Mouse (Mus musculus) liver, embryonic 12.5 days (tissue): Measurements from ENCODE around the gene Cldn8. TPM values are rescaled to one million over a fixed set of nuclear protein-coding genes. Genes with fewer than 3 reads are reported as not detected.

Source experiments
- ATAC-seq: fragments of 200-750 bp; cut with Nextera tagmentation; 2 replicates; pipeline ENCODE4 v1.8.0; 2017; ENCODE audit warnings: moderate number of reproducible peaks, mild to moderate bottlenecking, moderate library complexity
- H3K27ac ChIP-seq: fragments of 300-500 bp; sonication (generic); 2 replicates; pipeline ENCODE4 v1.5.1; 2016; ENCODE audit warnings: mild to moderate bottlenecking
- H3K27me3 ChIP-seq: fragments of 300-500 bp; sonication (generic); replicated peaks from 2 replicates; pipeline ENCODE4 v1.6.1; 2016; ENCODE audit warnings: mild to moderate bottlenecking, moderate library complexity
- H3K36me3 ChIP-seq: fragments of 300-500 bp; sonication (generic); 2 replicates; pipeline ENCODE4 v1.6.1; 2016; ENCODE audit warnings: mild to moderate bottlenecking, moderate library complexity
- H3K4me1 ChIP-seq: fragments of 300-500 bp; sonication (generic); 2 replicates; pipeline ENCODE4 v1.6.1; 2016
- H3K4me2 ChIP-seq: fragments of 300-500 bp; sonication (generic); 2 replicates; pipeline ENCODE4 v1.6.1; 2016; ENCODE audit warnings: mild to moderate bottlenecking, moderate library complexity
- H3K4me3 ChIP-seq: fragments of 300-500 bp; sonication (generic); 2 replicates; pipeline ENCODE4 v1.5.1; 2016; ENCODE audit warnings: mild to moderate bottlenecking, moderate library complexity
- H3K9ac ChIP-seq: fragments of 300-500 bp; sonication (generic); 2 replicates; pipeline ENCODE4 v1.6.1; 2016; ENCODE audit warnings: mild to moderate bottlenecking, moderate library complexity
- H3K9me3 ChIP-seq: fragments of 300-500 bp; sonication (generic); replicated peaks from 2 replicates; pipeline ENCODE4 v1.6.1; 2016; ENCODE audit warnings: mild to moderate bottlenecking, moderate library complexity
- WGBS: fragments of 180-500 bp; shearing (Covaris S2); methylation state at CpG from one replicate; pipeline ENCODE4 v1.1.7; 2016; ENCODE audit not compliant: insufficient replicate concordance; 5-methylcytosine and 5-hydroxymethylcytosine counted together
- polyA plus RNA-seq: library from polyadenylated mRNA; unstranded; fragments of >200 nt; fragmentation: Nextera tagmentation; extraction: Ambion mirVana; gene quantifications from 2 replicates; pipeline ENCODE4 v1.2.1, GENCODE M21; 2016

Cldn8 gene
- polyA plus RNA-seq, 1 experiment from 2014 or later: not detected

- Histone ChIP-seq H3K4me3 (no peak overlapping the region), H3K9me3 (no peaks in the 10 kb centered on the region), H3K27me3 (no peaks in the 10 kb centered on the region), H3K27ac (no peak overlapping the region), H3K4me1 (no peaks in the 10 kb centered on the region), H3K4me2 (no peak overlapping the region), H3K9ac (no peak overlapping the region), H3K36me3 (no peaks in the 10 kb centered on the region)
- WGBS: 81% methylated on average over 3 of the region's 3 CpGs
- no peak for ATAC-seq
Observed at GRCm38 (mm10) chr16:88569732-88570131, 6.7 kb upstream of the Cldn8 start.

DNA sequence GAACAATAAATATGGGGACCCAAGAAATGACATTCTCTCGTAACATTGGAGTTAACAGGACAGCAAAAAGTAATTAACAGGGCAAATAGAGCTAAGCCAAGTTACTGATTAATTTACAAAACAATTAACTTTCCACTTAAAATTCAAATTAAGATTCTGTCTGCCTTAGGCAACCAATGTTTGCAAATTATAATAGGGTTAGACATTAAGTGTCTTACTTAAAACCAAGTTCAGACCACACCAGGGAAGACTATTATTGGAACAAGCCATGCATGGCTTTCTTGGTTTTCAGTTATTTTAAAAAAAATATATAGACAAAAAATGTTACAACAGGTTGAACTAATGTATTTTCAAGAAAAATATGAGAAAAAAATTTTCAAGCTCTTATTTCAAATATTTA, 6.1 kb upstream of the Cldn8 start:
- H3K4me1 ChIP-seq: no peaks in the 10 kb centered on the region
- H3K36me3 ChIP-seq: no peaks in the 10 kb centered on the region
- H3K4me2 ChIP-seq: no peak overlapping the region
- no peak overlapping the region for H3K4me3 ChIP-seq
- 76% methylated on average over 1 of the region's 1 CpGs for WGBS
- H3K27ac ChIP-seq: no peak overlapping the region
- H3K9me3 ChIP-seq: no peaks in the 10 kb centered on the region
- no peak for ATAC-seq
- H3K9ac ChIP-seq: no peak overlapping the region
- H3K27me3 ChIP-seq: no peaks in the 10 kb centered on the region

DNA sequence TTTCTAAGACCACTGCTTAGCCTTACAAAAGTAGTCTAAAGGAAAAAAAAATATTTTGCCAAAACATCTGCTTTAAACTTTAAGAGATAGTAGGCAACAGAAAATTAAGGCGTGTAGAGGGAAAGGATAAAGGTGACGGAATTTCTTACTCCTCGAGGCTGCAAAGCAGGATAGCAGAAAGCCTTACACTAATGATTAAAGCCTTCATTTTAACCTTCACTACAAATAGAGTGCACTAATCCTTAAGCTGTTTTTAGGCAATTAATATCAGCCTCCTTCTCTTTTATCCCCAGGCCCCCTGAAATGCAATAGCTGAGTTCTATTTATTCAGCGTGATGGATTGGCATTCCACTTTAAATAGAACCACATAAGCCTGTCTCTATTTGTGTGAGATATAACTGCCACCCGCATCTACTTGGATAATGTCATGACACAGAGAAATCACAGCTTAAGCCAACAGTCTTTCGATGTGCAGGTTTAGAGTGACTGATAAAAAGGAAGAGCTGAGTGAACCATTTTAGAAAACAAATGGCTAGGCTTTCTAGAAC, 1.3 kb downstream of the Cldn8 start:
- Histone ChIP-seq H3K4me2 (no peak overlapping the region), H3K4me3 (no peak overlapping the region), H3K27me3 (no peaks in the 10 kb centered on the region), H3K27ac (no peak overlapping the region), H3K9ac (no peak overlapping the region), H3K4me1 (no peaks in the 10 kb centered on the region), H3K9me3 (0 out of 2 replicates have a peak, but pooled peaks cover 4% of the 10 kb centered on the region), H3K36me3 (no peaks in the 10 kb centered on the region)
- no peak for ATAC-seq
- 52% methylated on average over 6 of the region's 6 CpGs for WGBS

GRCm38 (mm10) chr16:88542488-88542887, 20.5 kb downstream of the Cldn8 start:
- Histone ChIP-seq H3K9ac (no peak overlapping the region), H3K27me3 (no peaks in the 10 kb centered on the region), H3K36me3 (no peaks in the 10 kb centered on the region), H3K4me2 (no peak overlapping the region), H3K27ac (no peak overlapping the region), H3K4me1 (no peaks in the 10 kb centered on the region), H3K4me3 (no peak overlapping the region), H3K9me3 (no peaks in the 10 kb centered on the region)
- no peak for ATAC-seq
- WGBS: 49% methylated on average over 6 of the region's 6 CpGs

GRCm38 (mm10) chr16:88539841-88540487, 23.0 kb downstream of the Cldn8 start:
- Histone ChIP-seq H3K9ac (no peak overlapping the region), H3K4me3 (no peak overlapping the region), H3K4me2 (no peak overlapping the region), H3K27ac (no peak overlapping the region), H3K27me3 (no peaks in the 10 kb centered on the region), H3K4me1 (no peaks in the 10 kb centered on the region), H3K36me3 (no peaks in the 10 kb centered on the region), H3K9me3 (no peaks in the 10 kb centered on the region)
- WGBS: 49% methylated on average over 3 of the region's 3 CpGs
- no peak for ATAC-seq

DNA sequence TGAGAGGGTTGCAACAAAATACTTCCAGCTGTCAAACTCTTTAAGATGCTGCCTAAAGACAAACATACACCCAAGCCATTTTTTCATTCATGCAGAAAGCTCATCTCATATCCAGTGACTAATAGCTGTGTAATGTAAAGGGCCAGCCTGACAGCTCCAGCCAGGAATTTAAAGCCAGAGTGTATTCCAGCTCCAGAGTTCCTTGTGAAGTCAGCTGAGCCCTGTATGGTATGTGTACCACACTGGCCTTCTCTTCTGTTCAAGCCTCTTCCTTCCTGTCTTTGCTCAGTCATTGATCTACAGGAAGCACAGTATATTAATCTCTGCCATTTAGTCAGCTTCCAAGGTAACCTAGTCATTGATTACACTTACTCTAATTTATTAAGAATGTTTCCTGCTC, 51.6 kb downstream of the Cldn8 start:
- no peak overlapping the region for H3K27ac ChIP-seq
- no peaks in the 10 kb centered on the region for H3K27me3 ChIP-seq
- no peak overlapping the region for H3K4me2 ChIP-seq
- H3K4me3 ChIP-seq: no peak overlapping the region
- no peak overlapping the region for H3K9ac ChIP-seq
- H3K36me3 ChIP-seq: no peaks in the 10 kb centered on the region
- H3K4me1 ChIP-seq: no peaks in the 10 kb centered on the region
- no peak for ATAC-seq
- no peaks in the 10 kb centered on the region for H3K9me3 ChIP-seq

Other genes starting within 250 kb of the Cldn8 start
- gene Cldn17, start 56.2 kb downstream of the Cldn8 start, polyA plus RNA-seq: not detected in 2 replicates
- not detected in 2 replicates for gene Krtap24-1, start 49.1 kb upstream of the Cldn8 start, polyA plus RNA-seq
- not detected in 2 replicates for gene 2310079G19Rik, start 64.5 kb upstream of the Cldn8 start, polyA plus RNA-seq
- not detected in 2 replicates for gene Krtap26-1, start 84.6 kb upstream of the Cldn8 start, polyA plus RNA-seq
- gene Krtap27-1, start 108.5 kb upstream of the Cldn8 start, polyA plus RNA-seq: not detected in 2 replicates
- not detected in 2 replicates for gene 2310061N02Rik, start 144.8 kb upstream of the Cldn8 start, polyA plus RNA-seq
- not detected in 2 replicates for gene Krtap13-1, start 165.7 kb upstream of the Cldn8 start, polyA plus RNA-seq
- not detected in 2 replicates for gene Krtap13, start 188.5 kb upstream of the Cldn8 start, polyA plus RNA-seq
- not detected in 2 replicates for gene 2310034C09Rik, start 195.7 kb upstream of the Cldn8 start, polyA plus RNA-seq
- gene 2310057N15Rik, start 211.0 kb upstream of the Cldn8 start, polyA plus RNA-seq: not detected in 2 replicates
- gene Gm5965, start 214.7 kb upstream of the Cldn8 start, polyA plus RNA-seq: not detected in 2 replicates
- gene Gm20741, start 249.0 kb upstream of the Cldn8 start, polyA plus RNA-seq: not detected in 2 replicates